Mouse (Mus musculus) neural tube, embryonic 11.5 days (tissue): Measurements from ENCODE around the gene Olfr533. TPM values are rescaled to one million over a fixed set of nuclear protein-coding genes. Genes with fewer than 3 reads are reported as not detected.
"Not testable (repeated sequence)": the region's sequence is repeated elsewhere in the genome, so short reads cannot be mapped to it uniquely, and the experiment has no call there.

Experiments used
- ATAC-seq: fragments of 200-750 bp; cut with Nextera tagmentation; 2 replicates; pipeline ENCODE4 v1.8.0; 2017; ENCODE audit warnings: moderate number of reproducible peaks, mild to moderate bottlenecking, moderate TSS enrichment, moderate library complexity; ENCODE audit not compliant: insufficient read depth, low FRiP score, low TSS enrichment
- DNase-seq: peaks from one replicate; pipeline ENCODE4 v3.0.0-alpha.2; 2015; ENCODE audit warnings: low spot score
- H3K27ac ChIP-seq: fragments of 300-500 bp; sonication (generic); 2 replicates; pipeline ENCODE4 v1.5.1; 2014; ENCODE audit warnings: low read depth, mild to moderate bottlenecking, low read length
- H3K27me3 ChIP-seq: fragments of 300-500 bp; sonication (generic); 2 replicates; pipeline ENCODE4 v1.6.1; 2014; ENCODE audit warnings: mild to moderate bottlenecking, low read length, mixed read lengths; ENCODE audit not compliant: control insufficient read depth, insufficient read depth
- H3K36me3 ChIP-seq: fragments of 300-500 bp; sonication (generic); 2 replicates; pipeline ENCODE4 v1.6.1; 2014; ENCODE audit warnings: mild to moderate bottlenecking, low read length, moderate library complexity, mixed read lengths; ENCODE audit not compliant: control insufficient read depth, insufficient read depth
- H3K4me1 ChIP-seq: fragments of 300-500 bp; sonication (generic); 2 replicates; pipeline ENCODE4 v1.6.1; 2014; ENCODE audit warnings: low read length, mixed read lengths; ENCODE audit not compliant: control insufficient read depth, insufficient read depth
- H3K4me2 ChIP-seq: fragments of 300-500 bp; sonication (generic); 2 replicates; pipeline ENCODE4 v1.6.1; 2014; ENCODE audit warnings: low read depth, mild to moderate bottlenecking, moderate library complexity
- H3K4me3 ChIP-seq: fragments of 300-500 bp; sonication (generic); 2 replicates; pipeline ENCODE4 v1.5.1; 2014; ENCODE audit warnings: low read depth, low read length
- H3K9ac ChIP-seq: fragments of 300-500 bp; sonication (generic); 2 replicates; pipeline ENCODE4 v1.6.1; 2014; ENCODE audit warnings: mild to moderate bottlenecking, low read length
- H3K9me3 ChIP-seq: fragments of 300-500 bp; sonication (generic); 2 replicates; pipeline ENCODE4 v1.6.1; 2016; ENCODE audit warnings: low read length; ENCODE audit not compliant: control insufficient read depth
- WGBS: fragments of 180-500 bp; shearing (Covaris S2); extraction: QIAGEN DNeasy Blood & Tissue Kit; methylation state at CpG from one replicate; pipeline ENCODE4 v1.1.7; 2014; 5-methylcytosine and 5-hydroxymethylcytosine counted together
- polyA plus RNA-seq: library from polyadenylated mRNA; unstranded; fragments of >200 nt; fragmentation: Nextera tagmentation; extraction: Ambion mirVana; gene quantifications from 2 replicates; pipeline ENCODE4 v1.2.1, GENCODE M21; 2014

The Olfr533 gene
- not detected in 2 replicates for polyA plus RNA-seq

GRCm38 (mm10) chr7:140463070-140463469, at the start of gene Olfr533:
Gene Olfr533, plus strand, starts transcription at chr7:140463370.
- H3K4me3 ChIP-seq, H3K9me3 ChIP-seq, ATAC-seq, H3K4me2 ChIP-seq, H3K27ac ChIP-seq, DNase-seq, H3K36me3 ChIP-seq, H3K9ac ChIP-seq, H3K4me1 ChIP-seq, H3K27me3 ChIP-seq: not testable (repeated sequence)
- no CpG with 5 or more reads among the region's 1 CpGs for WGBS

- H3K27me3 ChIP-seq, result no peaks in the 10 kb centered on the region
- no peak within 1 kb of the TSS for H3K4me2 ChIP-seq
- no peak within 1 kb of the TSS for H3K9ac ChIP-seq
- WGBS, result 97% methylated on average over 1 of the region's 1 CpGs
- H3K27ac ChIP-seq, result no peak within 1 kb of the TSS
- H3K4me1 ChIP-seq, result no peaks in the 10 kb centered on the region
- DNase-seq (no peak), ATAC-seq (no peak)
- H3K4me3 ChIP-seq, result no peak within 1 kb of the TSS
- no peaks in the 10 kb centered on the region for H3K36me3 ChIP-seq
- no peaks in the 10 kb centered on the region for H3K9me3 ChIP-seq
Observed at GRCm38 (mm10) chr7:140421539-140421938, 41.6 kb upstream of the Olfr533 start, which contains the start of gene Olfr532. Gene Olfr532, minus strand, starts transcription at chr7:140421639.

- Histone ChIP-seq H3K9ac (no peak overlapping the region), H3K4me3 (no peak overlapping the region), H3K27ac (no peak overlapping the region), H3K27me3 (no peaks in the 10 kb centered on the region), H3K9me3 (no peaks in the 10 kb centered on the region), H3K4me2 (no peak overlapping the region), H3K36me3 (no peaks in the 10 kb centered on the region), H3K4me1 (no peaks in the 10 kb centered on the region)
- DNase-seq, result no peak
- 81% methylated on average over 1 of the region's 1 CpGs for WGBS
- ATAC-seq, result no peak
Observed at GRCm38 (mm10) chr7:140443141-140443540, 20.0 kb upstream of the Olfr533 start.

GRCm38 (mm10) chr7:140477886-140478285, 14.7 kb downstream of the Olfr533 start:
- Histone ChIP-seq H3K36me3 (no peaks in the 10 kb centered on the region), H3K4me3 (no peak overlapping the region)
- 79% methylated on average over 1 of the region's 1 CpGs for WGBS

GRCm38 (mm10) chr7:140478733-140479132, 15.6 kb downstream of the Olfr533 start:
- Histone ChIP-seq H3K4me1 (no peaks in the 10 kb centered on the region), H3K9ac (no peak overlapping the region), H3K27me3 (no peaks in the 10 kb centered on the region), H3K36me3 (no peaks in the 10 kb centered on the region), H3K9me3 (no peaks in the 10 kb centered on the region), H3K4me2 (no peak overlapping the region), H3K4me3 (no peak overlapping the region), H3K27ac (no peak overlapping the region)
- WGBS, result 84% methylated on average over 1 of the region's 1 CpGs
- DNase-seq (no peak), ATAC-seq (no peak)

More at GRCm38 (mm10) chr7:140477886-140478285, 14.7 kb downstream of the Olfr533 start:
- Histone ChIP-seq H3K27me3 (no peaks in the 10 kb centered on the region), H3K9me3 (no peaks in the 10 kb centered on the region), H3K9ac (no peak overlapping the region), H3K27ac (no peak overlapping the region), H3K4me1 (no peaks in the 10 kb centered on the region), H3K4me2 (no peak overlapping the region)
- ATAC-seq (no peak), DNase-seq (no peak)

GRCm38 (mm10) chr7:140483916-140484315, 20.7 kb downstream of the Olfr533 start, which contains the start of gene Olfr535:
Gene Olfr535, plus strand, starts transcription at chr7:140484216.
- no peak for ATAC-seq

GRCm38 (mm10) chr7:140488981-140489380, 25.8 kb downstream of the Olfr533 start:
- no peaks in the 10 kb centered on the region for H3K9me3 ChIP-seq
- DNase-seq, result no peak
- H3K4me1 ChIP-seq, result no peaks in the 10 kb centered on the region
- H3K4me3 ChIP-seq, result no peak overlapping the region
- WGBS, result 76% methylated on average over 1 of the region's 1 CpGs
- ATAC-seq, result no peak
- H3K27ac ChIP-seq, result no peak overlapping the region
- no peak overlapping the region for H3K4me2 ChIP-seq
- H3K27me3 ChIP-seq, result no peaks in the 10 kb centered on the region
- no peak overlapping the region for H3K9ac ChIP-seq
- no peaks in the 10 kb centered on the region for H3K36me3 ChIP-seq

More at GRCm38 (mm10) chr7:140483916-140484315, 20.7 kb downstream of the Olfr533 start, which contains the start of gene Olfr535:
- Histone ChIP-seq H3K27ac (no peak within 1 kb of the TSS), H3K4me1 (no peaks in the 10 kb centered on the region), H3K36me3 (no peaks in the 10 kb centered on the region), H3K9me3 (no peaks in the 10 kb centered on the region), H3K9ac (no peak within 1 kb of the TSS), H3K27me3 (no peaks in the 10 kb centered on the region), H3K4me2 (no peak within 1 kb of the TSS), H3K4me3 (no peak within 1 kb of the TSS)
- WGBS, result 91% methylated on average over 1 of the region's 1 CpGs
- DNase-seq, result no peak

- H3K9ac ChIP-seq, result no peak overlapping the region
- ATAC-seq (no peak), DNase-seq (no peak)
- no peaks in the 10 kb centered on the region for H3K36me3 ChIP-seq
- H3K27me3 ChIP-seq, result no peaks in the 10 kb centered on the region
- H3K4me3 ChIP-seq, result no peak overlapping the region
- WGBS, result 10% methylated on average over 2 of the region's 2 CpGs
- H3K4me2 ChIP-seq, result no peak overlapping the region
- H3K9me3 ChIP-seq, result no peaks in the 10 kb centered on the region
- H3K27ac ChIP-seq, result no peak overlapping the region
- no peaks in the 10 kb centered on the region for H3K4me1 ChIP-seq
Observed at GRCm38 (mm10) chr7:140494231-140494630, 31.1 kb downstream of the Olfr533 start.

GRCm38 (mm10) chr7:140494702-140495101, 31.5 kb downstream of the Olfr533 start:
- no peak overlapping the region for H3K9ac ChIP-seq
- ATAC-seq (no peak), DNase-seq (no peak)
- no peak overlapping the region for H3K4me2 ChIP-seq
- H3K27ac ChIP-seq, result no peak overlapping the region
- no peak overlapping the region for H3K4me3 ChIP-seq
- no peaks in the 10 kb centered on the region for H3K4me1 ChIP-seq
- no peaks in the 10 kb centered on the region for H3K27me3 ChIP-seq
- no peaks in the 10 kb centered on the region for H3K9me3 ChIP-seq
- H3K36me3 ChIP-seq, result no peaks in the 10 kb centered on the region
